In the genomic region with DNA sequence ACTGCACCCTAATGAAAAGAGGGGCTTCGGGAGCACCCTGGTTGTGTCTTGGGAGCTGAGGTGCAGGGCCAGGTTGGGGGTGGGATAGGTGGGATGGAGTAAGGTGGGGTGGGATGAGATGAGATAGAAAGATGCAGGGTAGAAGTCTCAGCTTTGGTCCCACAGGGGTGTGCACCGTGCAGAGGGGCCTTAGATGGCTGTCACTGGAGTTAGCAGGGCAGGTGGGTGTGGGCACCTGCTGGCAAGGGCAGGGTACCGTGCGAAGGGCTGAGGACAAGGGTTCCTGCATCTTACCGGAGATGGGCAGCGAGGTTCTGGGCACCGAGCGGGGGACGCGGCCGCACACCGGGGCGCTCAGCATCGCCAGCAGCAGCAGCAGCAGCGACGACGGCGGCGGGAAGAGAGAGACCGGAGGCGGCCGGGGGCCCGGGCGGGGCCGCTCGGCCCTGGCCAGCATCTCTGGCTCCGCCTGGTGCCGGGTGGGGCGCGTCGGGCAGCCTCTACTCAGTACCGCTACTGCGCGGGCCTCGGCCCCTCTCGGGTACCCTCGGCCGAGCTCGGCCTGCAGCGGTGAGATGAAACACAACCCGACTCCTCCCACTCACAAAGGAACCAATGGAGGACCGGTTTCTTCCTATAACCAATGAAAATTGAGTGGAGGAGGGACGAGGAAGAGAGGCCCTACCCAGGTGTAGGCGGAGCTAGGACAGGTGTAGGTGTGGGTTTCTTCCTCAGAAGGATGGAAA, we compare ENCODE assay signal across 8 mouse cellular contexts. TPM values are rescaled to one million over a fixed set of nuclear protein-coding genes. Genes with fewer than 3 reads are reported as not detected.
DNase-seq lines count a peak whose midpoint lies in the region; ATAC-seq lines count a peak whose summit lies in the region.

Sema4f (minus strand) TSS at position 603 of the 746 bp plus-strand sequence.

- H3K9me3 ChIP-seq in forebrain, embryonic 11.5 days (ENCODE audit: control insufficient read depth, low read length) = no peaks in the 10 kb centered on the region
- H3K9me3 ChIP-seq in hindbrain, embryonic 15.5 days = no peaks in the 10 kb centered on the region
- H3K9me3 ChIP-seq in lung, embryonic 16.5 days (ENCODE audit: control insufficient read depth, low read length) = no peaks in the 10 kb centered on the region

- 3% methylated on average over 43 of the region's 44 CpGs for whole genome bisulfite sequencing in forebrain, embryonic 11.5 days
- WGBS in hindbrain, embryonic 15.5 days = 2% methylated on average over 41 of the region's 44 CpGs
- WGBS in lung, embryonic 16.5 days = 3% methylated on average over 38 of the region's 44 CpGs

- H3K36me3 ChIP-seq in forebrain, embryonic 11.5 days (ENCODE audit: control insufficient read depth, insufficient read depth, low read length) = no peaks in the 10 kb centered on the region
- peaks cover 6% of the 10 kb centered on the region; the same call in 1 of the 2 replicates for H3K36me3 ChIP-seq in hindbrain, embryonic 15.5 days
- H3K36me3 ChIP-seq in lung, embryonic 16.5 days (ENCODE audit: control insufficient read depth, insufficient read depth, low read length) = no peaks in the 10 kb centered on the region

- peak within 1 kb of the TSS; percentile 74 for H3K9ac ChIP-seq in forebrain, embryonic 11.5 days (ENCODE audit: low read length)
- peak within 1 kb of the TSS; percentile 76 for H3K9ac ChIP-seq in hindbrain, embryonic 15.5 days
- peak within 1 kb of the TSS; percentile 65 for H3K9ac ChIP-seq in lung, embryonic 16.5 days (ENCODE audit: low read length)

- peak within 1 kb of the TSS; percentile 89 for H3K4me2 ChIP-seq in forebrain, embryonic 11.5 days (ENCODE audit: low read depth, low read length, severe bottlenecking)
- peak within 1 kb of the TSS; percentile 64 for H3K4me2 ChIP-seq in hindbrain, embryonic 15.5 days
- H3K4me2 ChIP-seq in lung, embryonic 16.5 days (ENCODE audit: low read depth, low read length) = peak within 1 kb of the TSS; percentile 74

- H3K27me3 ChIP-seq in forebrain, embryonic 11.5 days (ENCODE audit: control insufficient read depth, insufficient read depth, low read length) = peaks cover 5% of the 10 kb centered on the region
- no peaks in the 10 kb centered on the region for H3K27me3 ChIP-seq in hindbrain, embryonic 15.5 days
- peaks cover 10% of the 10 kb centered on the region; the same call in 1 of the 2 replicates for H3K27me3 ChIP-seq in lung, embryonic 16.5 days (ENCODE audit: control insufficient read depth, insufficient read depth, low read depth, low read length)

- H3K4me1 ChIP-seq in forebrain, embryonic 11.5 days (replicated peaks; ENCODE audit: control insufficient read depth, insufficient read depth, low read length) = peaks cover 4% of the 10 kb centered on the region; the same call in 1 of the 2 replicates
- H3K4me1 ChIP-seq in hindbrain, embryonic 15.5 days (replicated peaks) = peaks cover 19% of the 10 kb centered on the region
- no peaks in the 10 kb centered on the region; the same call in 1 of the 2 replicates for H3K4me1 ChIP-seq in lung, embryonic 16.5 days (replicated peaks; ENCODE audit: control insufficient read depth, insufficient read depth, low read length)

- ATAC-seq in forebrain, embryonic 11.5 days (replicated peaks; ENCODE audit: low FRiP score) = peak; percentile 98
- ATAC-seq in hindbrain, embryonic 15.5 days (ENCODE audit: low FRiP score, low read depth) = peak; percentile 99
- ATAC-seq in lung, embryonic 16.5 days (ENCODE audit: low read depth) = peak; percentile 98

- H3K27ac ChIP-seq in forebrain, embryonic 11.5 days (ENCODE audit: low read depth, low read length) = no peak within 1 kb of the TSS
- H3K27ac ChIP-seq in hindbrain, embryonic 15.5 days (replicated peaks) = peak within 1 kb of the TSS; percentile 82
- no peak within 1 kb of the TSS for H3K27ac ChIP-seq in lung, embryonic 16.5 days (ENCODE audit: low read length)

- H3K4me3 ChIP-seq in forebrain, embryonic 11.5 days (ENCODE audit: low read depth, low read length) = peak within 1 kb of the TSS; percentile 57
- peak within 1 kb of the TSS; percentile 73 for H3K4me3 ChIP-seq in hindbrain, embryonic 15.5 days
- peak within 1 kb of the TSS; percentile 56 for H3K4me3 ChIP-seq in lung, embryonic 16.5 days (ENCODE audit: low read length)

- peak; percentile 31 for DNase-seq in MN1 (ENCODE audit: low spot score)
- DNase-seq in c-Kit-positive CD71-positive TER-119-negative erythroid progenitor cells, embryonic 14.5 days (ENCODE audit: low read depth) = peak; percentile 21
- DNase-seq in forebrain, embryonic 11.5 days (ENCODE audit: low spot score) = peak; percentile 84
- DNase-seq in layer of hippocampus, postnatal 14 days (ENCODE audit: low spot score in 2 of 2) = peak; percentile 64 to 85
- DNase-seq in retina, embryonic 14.5 days (ENCODE audit: low spot score) = peak; percentile 79
- no peak for DNase-seq in gastrocnemius, adult 18-20 months (ENCODE audit: low spot score)

RNA-seq across cellular contexts. Expression of gene Sema4f, which starts in this region (rescaled TPM):
- polyA plus RNA-seq in forebrain, embryonic 11.5 days (2014; fragmentation: Nextera tagmentation; extraction: Ambion mirVana) = 2.0 and 2.2 TPM in 2 replicates
- 22.5 and 22.7 TPM in 2 replicates for polyA plus RNA-seq in hindbrain, embryonic 15.5 days (2015; fragmentation: Nextera tagmentation; extraction: Ambion mirVana)
- total RNA-seq in layer of hippocampus, postnatal 14 days (2021) = 10 to 100 TPM; 43.4 to 44.2 TPM
- 14.2 and 14.5 TPM in 2 replicates for polyA plus RNA-seq in lung, embryonic 16.5 days (2015; fragmentation: Nextera tagmentation; extraction: Ambion mirVana)
- under 1 TPM in 1 of 2 experiments, not detected in 1; 0.07 TPM for total RNA-seq in gastrocnemius, adult 18-20 months (2021)

Comparison
In these comparisons a context has a peak if more than half of its experiments do, and no peak if none do; other contexts are left out.
1. RNA of gene Sema4f (total RNA-seq): 43.4 to 44.2 TPM in layer of hippocampus, postnatal 14 days; 0.07 TPM in gastrocnemius, adult 18-20 months; every median in the first group is over 10 times any median in the second.
2. Peak in every context shown above with its lines, with median percentiles within 50 percentile points of each other: ATAC-seq, H3K4me2 ChIP-seq, H3K4me3 ChIP-seq and H3K9ac ChIP-seq.